ENCODE assay signal across 8 mouse cellular contexts in genomic region chr13:112088312-112088771, GRCm38 (mm10).
DNase-seq lines count a peak whose midpoint lies in the region; ATAC-seq lines count a peak whose summit lies in the region.

No protein-coding gene starts in this region.

- DNase-seq in testis, postnatal 14 days (ENCODE audit: low spot score): peak; percentile 51
- no peak for DNase-seq in testis, postnatal 10 days (ENCODE audit: low spot score)
- DNase-seq in liver: peak; percentile 46
- peak; percentile 47 for DNase-seq in retina, postnatal 1 day
- DNase-seq in thymus, adult 18-20 months: no peak
- no peak for DNase-seq in frontal cortex, adult 2 months (ENCODE audit: extremely low spot score in 1 of 2, low spot score in 1 of 2)
- DNase-seq in thymus, postnatal 4 days: no peak

- H3K27me3 ChIP-seq in heart, embryonic 16.5 days (ENCODE audit: control insufficient read depth, insufficient read depth, low read length): no peaks in the 10 kb centered on the region

- H3K4me1 ChIP-seq in heart, embryonic 16.5 days (ENCODE audit: control insufficient read depth, insufficient read depth, low read length): peaks cover 34% of the 10 kb centered on the region

- no peak overlapping the region for H3K9ac ChIP-seq in heart, embryonic 16.5 days (ENCODE audit: low read length)

- H3K27ac ChIP-seq in heart, embryonic 16.5 days (ENCODE audit: low read length): peak overlapping the region; percentile 66

- H3K36me3 ChIP-seq in heart, embryonic 16.5 days (ENCODE audit: control insufficient read depth, insufficient read depth): no peaks in the 10 kb centered on the region

- 8% methylated on average over 5 of the region's 5 CpGs for WGBS in heart, embryonic 16.5 days

- ATAC-seq in heart, embryonic 16.5 days (replicated peaks; ENCODE audit: extremely low read depth, insufficient read depth, low FRiP score): peak; percentile 77

- H3K4me2 ChIP-seq in heart, embryonic 16.5 days (ENCODE audit: low read depth, low read length): peak overlapping the region; percentile 22; the same call in 1 of the 2 replicates

- no peak overlapping the region for H3K4me3 ChIP-seq in heart, embryonic 16.5 days (ENCODE audit: low read length)

- H3K9me3 ChIP-seq in heart, embryonic 16.5 days (replicated peaks; ENCODE audit: control insufficient read depth, low read length): no peaks in the 10 kb centered on the region

Comparison
In these comparisons a context has a peak if more than half of its experiments do, and no peak if none do; other contexts are left out.
1. DNase-seq: peak in testis, postnatal 14 days (single experiment), liver (single experiment) and retina, postnatal 1 day (single experiment); none in testis, postnatal 10 days (single experiment), thymus, adult 18-20 months (0 of 2), frontal cortex, adult 2 months (0 of 2) and thymus, postnatal 4 days (single experiment).